Mouse (Mus musculus): ENCODE data around the gene Wdsub1.

DNA sequence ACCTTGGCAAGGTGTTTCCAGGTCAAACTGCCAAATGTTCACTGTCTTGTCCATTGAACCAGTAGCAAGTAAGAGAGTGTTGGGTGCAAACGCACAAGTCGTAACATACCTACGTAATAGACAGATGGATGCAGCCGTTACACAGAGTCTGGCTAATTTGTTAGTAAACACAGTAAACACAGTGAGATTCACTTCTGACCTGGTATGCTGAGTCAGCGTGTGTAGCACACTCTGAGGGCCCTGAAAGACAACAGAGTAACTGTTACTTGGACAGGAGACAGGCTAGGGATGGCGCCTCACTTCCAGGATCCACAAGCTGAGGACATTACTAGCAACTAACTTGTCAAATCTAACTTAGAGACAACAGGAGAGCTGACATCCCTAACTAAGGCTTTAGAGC is 19.8 kb downstream of the Wdsub1 start:
- TF ChIP-seq POLR2A (IDR thresholded peaks at IDR 0.05; ENCODE audit: borderline replicate concordance, extremely low read depth, low read depth, low read length), result no peak
- no peak for TF ChIP-seq CTCF (IDR thresholded peaks at IDR 0.05; ENCODE audit: insufficient read depth, low read length)
